Mouse (Mus musculus): ENCODE measurements around the gene Rras2. TPM values are rescaled to one million over a fixed set of nuclear protein-coding genes. Genes with fewer than 3 reads are reported as not detected.

Gene Rras2
- polyA plus RNA-seq, 1 experiment from 2014 or later, result 36.4 TPM

GRCm38 (mm10) chr7:114081633-114082420 lies 35.8 kb downstream of the Rras2 start:
- Histone ChIP-seq H3K4me1 (ENCODE audit: insufficient read depth, low read length) (peaks cover 14% of the 10 kb centered on the region), H3K9me3 (ENCODE audit: low read length) (no peaks in the 10 kb centered on the region), H3K4me3 (ENCODE audit: low read length) (no peak overlapping the region), H3K27me3 (ENCODE audit: insufficient read depth, low read length) (no peaks in the 10 kb centered on the region), H3K36me3 (ENCODE audit: insufficient read depth, low read length) (no peaks in the 10 kb centered on the region), H3K27ac (ENCODE audit: low read length) (no peak overlapping the region), H3K4me2 (replicated peaks; ENCODE audit: low read depth, low read length) (no peak overlapping the region), H3K9ac (replicated peaks; ENCODE audit: low read length) (no peak overlapping the region)
- no peak for ATAC-seq (ENCODE audit: low FRiP score, low TSS enrichment)
- 71% methylated on average over 21 of the region's 21 CpGs for WGBS

GRCm38 (mm10) chr7:114080250-114080649 lies 37.3 kb downstream of the Rras2 start:
- Histone ChIP-seq H3K4me3 (ENCODE audit: low read length) (no peak overlapping the region), H3K36me3 (ENCODE audit: insufficient read depth, low read length) (no peaks in the 10 kb centered on the region), H3K27ac (ENCODE audit: low read length) (no peak overlapping the region), H3K9ac (replicated peaks; ENCODE audit: low read length) (no peak overlapping the region), H3K4me2 (replicated peaks; ENCODE audit: low read depth, low read length) (no peak overlapping the region), H3K27me3 (ENCODE audit: insufficient read depth, low read length) (no peaks in the 10 kb centered on the region), H3K4me1 (ENCODE audit: insufficient read depth, low read length) (peaks cover 1% of the 10 kb centered on the region; the same call in 1 of the 2 replicates), H3K9me3 (ENCODE audit: low read length) (no peaks in the 10 kb centered on the region)
- 92% methylated on average over 5 of the region's 5 CpGs for WGBS
- ATAC-seq (ENCODE audit: low FRiP score, low TSS enrichment), result no peak

GRCm38 (mm10) chr7:114079343-114079742 lies 38.2 kb downstream of the Rras2 start:
- H3K27ac ChIP-seq (ENCODE audit: low read length), result no peak overlapping the region
- 95% methylated on average over 4 of the region's 4 CpGs for WGBS
- no peak overlapping the region for H3K9ac ChIP-seq (replicated peaks; ENCODE audit: low read length)
- H3K9me3 ChIP-seq (ENCODE audit: low read length), result no peaks in the 10 kb centered on the region
- no peaks in the 10 kb centered on the region for H3K36me3 ChIP-seq (ENCODE audit: insufficient read depth, low read length)
- no peaks in the 10 kb centered on the region for H3K27me3 ChIP-seq (ENCODE audit: insufficient read depth, low read length)
- no peaks in the 10 kb centered on the region; the same call in 1 of the 2 replicates for H3K4me1 ChIP-seq (ENCODE audit: insufficient read depth, low read length)
- ATAC-seq (ENCODE audit: low FRiP score, low TSS enrichment), result no peak
- no peak overlapping the region for H3K4me3 ChIP-seq (ENCODE audit: low read length)
- no peak overlapping the region for H3K4me2 ChIP-seq (replicated peaks; ENCODE audit: low read depth, low read length)

- Histone ChIP-seq H3K9me3 (ENCODE audit: low read length) (no peaks in the 10 kb centered on the region), H3K4me2 (replicated peaks; ENCODE audit: low read depth, low read length) (no peak overlapping the region), H3K4me1 (ENCODE audit: insufficient read depth, low read length) (peaks cover 25% of the 10 kb centered on the region), H3K4me3 (ENCODE audit: low read length) (no peak overlapping the region), H3K36me3 (ENCODE audit: insufficient read depth, low read length) (no peaks in the 10 kb centered on the region), H3K27me3 (ENCODE audit: insufficient read depth, low read length) (no peaks in the 10 kb centered on the region), H3K27ac (ENCODE audit: low read length) (no peak overlapping the region), H3K9ac (replicated peaks; ENCODE audit: low read length) (no peak overlapping the region)
- no peak for ATAC-seq (ENCODE audit: low FRiP score, low TSS enrichment)
- WGBS, result 88% methylated on average over 2 of the region's 2 CpGs
Observed at GRCm38 (mm10) chr7:114074595-114074994, 43.0 kb downstream of the Rras2 start.

GRCm38 (mm10) chr7:114074133-114074532 lies 43.4 kb downstream of the Rras2 start:
- no peak overlapping the region for H3K27ac ChIP-seq (ENCODE audit: low read length)
- no peak overlapping the region for H3K9ac ChIP-seq (replicated peaks; ENCODE audit: low read length)
- H3K4me1 ChIP-seq (ENCODE audit: insufficient read depth, low read length), result peaks cover 25% of the 10 kb centered on the region
- no peaks in the 10 kb centered on the region for H3K27me3 ChIP-seq (ENCODE audit: insufficient read depth, low read length)
- H3K4me2 ChIP-seq (replicated peaks; ENCODE audit: low read depth, low read length), result no peak overlapping the region
- no peaks in the 10 kb centered on the region for H3K36me3 ChIP-seq (ENCODE audit: insufficient read depth, low read length)
- H3K9me3 ChIP-seq (ENCODE audit: low read length), result no peaks in the 10 kb centered on the region
- no peak overlapping the region for H3K4me3 ChIP-seq (ENCODE audit: low read length)
- no peak for ATAC-seq (ENCODE audit: low FRiP score, low TSS enrichment)
- 49% methylated on average over 7 of the region's 7 CpGs for WGBS

GRCm38 (mm10) chr7:114071851-114072616 lies 45.5 kb downstream of the Rras2 start:
- H3K9ac ChIP-seq (replicated peaks; ENCODE audit: low read length), result peak overlapping the region; percentile 23; the same call in 1 of the 2 replicates
- H3K9me3 ChIP-seq (ENCODE audit: low read length), result 0 out of 2 replicates have a peak, but pooled peaks cover 4% of the 10 kb centered on the region
- H3K36me3 ChIP-seq (ENCODE audit: insufficient read depth, low read length), result no peaks in the 10 kb centered on the region
- H3K4me1 ChIP-seq (ENCODE audit: insufficient read depth, low read length), result peaks cover 25% of the 10 kb centered on the region
- 9% methylated on average over 13 of the region's 13 CpGs for WGBS
- no peaks in the 10 kb centered on the region for H3K27me3 ChIP-seq (ENCODE audit: insufficient read depth, low read length)
- H3K4me3 ChIP-seq (ENCODE audit: low read length), result peak overlapping the region; percentile 4; the same call in 1 of the 2 replicates
- peak; percentile 84 for ATAC-seq (ENCODE audit: low FRiP score, low TSS enrichment)
- peak overlapping the region; percentile 32 for H3K4me2 ChIP-seq (replicated peaks; ENCODE audit: low read depth, low read length)
- peak overlapping the region; percentile 70 for H3K27ac ChIP-seq (ENCODE audit: low read length)

GRCm38 (mm10) chr7:114071395-114071794 lies 46.2 kb downstream of the Rras2 start:
- ATAC-seq (ENCODE audit: low FRiP score, low TSS enrichment), result no peak
- H3K4me2 ChIP-seq (replicated peaks; ENCODE audit: low read depth, low read length), result peak overlapping the region; percentile 32
- H3K9me3 ChIP-seq (ENCODE audit: low read length), result 0 out of 2 replicates have a peak, but pooled peaks cover 4% of the 10 kb centered on the region
- 65% methylated on average over 5 of the region's 5 CpGs for WGBS
- no peak overlapping the region for H3K4me3 ChIP-seq (ENCODE audit: low read length)
- H3K4me1 ChIP-seq (ENCODE audit: insufficient read depth, low read length), result peaks cover 28% of the 10 kb centered on the region
- no peaks in the 10 kb centered on the region for H3K36me3 ChIP-seq (ENCODE audit: insufficient read depth, low read length)
- H3K27me3 ChIP-seq (ENCODE audit: insufficient read depth, low read length), result no peaks in the 10 kb centered on the region
- H3K9ac ChIP-seq (replicated peaks; ENCODE audit: low read length), result no peak overlapping the region
- H3K27ac ChIP-seq (ENCODE audit: low read length), result peak overlapping the region; percentile 70; the same call in 1 of the 2 replicates

- Histone ChIP-seq H3K36me3 (ENCODE audit: insufficient read depth, low read length) (no peaks in the 10 kb centered on the region), H3K27me3 (ENCODE audit: insufficient read depth, low read length) (no peaks in the 10 kb centered on the region), H3K4me1 (ENCODE audit: insufficient read depth, low read length) (peaks cover 38% of the 10 kb centered on the region), H3K4me2 (replicated peaks; ENCODE audit: low read depth, low read length) (no peak overlapping the region), H3K27ac (ENCODE audit: low read length) (no peak overlapping the region), H3K9me3 (ENCODE audit: low read length) (0 out of 2 replicates have a peak, but pooled peaks cover 4% of the 10 kb centered on the region), H3K9ac (replicated peaks; ENCODE audit: low read length) (no peak overlapping the region), H3K4me3 (ENCODE audit: low read length) (no peak overlapping the region)
- WGBS, result 50% methylated on average over 3 of the region's 3 CpGs
- no peak for ATAC-seq (ENCODE audit: low FRiP score, low TSS enrichment)
Observed at GRCm38 (mm10) chr7:114070458-114070840, 47.1 kb downstream of the Rras2 start.

- Histone ChIP-seq H3K9ac (replicated peaks; ENCODE audit: low read length) (no peak overlapping the region), H3K4me3 (ENCODE audit: low read length) (no peak overlapping the region), H3K4me1 (ENCODE audit: insufficient read depth, low read length) (peaks cover 42% of the 10 kb centered on the region), H3K36me3 (ENCODE audit: insufficient read depth, low read length) (no peaks in the 10 kb centered on the region), H3K4me2 (replicated peaks; ENCODE audit: low read depth, low read length) (no peak overlapping the region), H3K27ac (ENCODE audit: low read length) (no peak overlapping the region), H3K27me3 (ENCODE audit: insufficient read depth, low read length) (no peaks in the 10 kb centered on the region), H3K9me3 (ENCODE audit: low read length) (0 out of 2 replicates have a peak, but pooled peaks cover 4% of the 10 kb centered on the region)
- WGBS, result 73% methylated on average over 11 of the region's 11 CpGs
- no peak for ATAC-seq (ENCODE audit: low FRiP score, low TSS enrichment)
Observed at GRCm38 (mm10) chr7:114069726-114070457, 47.7 kb downstream of the Rras2 start.
